Mouse (Mus musculus) MEL (cell line): Measurements from ENCODE around the gene Fhl3. TPM values are rescaled to one million over a fixed set of nuclear protein-coding genes. Genes with fewer than 3 reads are reported as not detected.
A peak's percentile ranks its signal among the peaks of the same experiment; 100 is the strongest.

Source experiments
- DNase-seq: peaks from one replicate; pipeline ENCODE4 v3.0.0; 2011; ENCODE audit warnings: low read depth, low spot score
- H3K27ac ChIP-seq: 2 replicates; pipeline ENCODE4 v1.5.1; 2012; ENCODE audit warnings: low read depth, mild to moderate bottlenecking, control low read depth, low read length, moderate library complexity; ENCODE audit not compliant: control insufficient read depth
- H3K27me3 ChIP-seq, 2 experiments: fragments of 150-350 bp in 1 of 2; sonication (generic) in 1 of 2; 2 replicates each; pipeline ENCODE4 v1.6.1; 2012; ENCODE audit warnings: low read length in 2 of 2, mild to moderate bottlenecking in 2 of 2, improper control_type of control experiment in 1 of 2, moderate library complexity in 1 of 2; ENCODE audit not compliant: insufficient read depth in 2 of 2, control insufficient read depth in 1 of 2
- H3K36me3 ChIP-seq, 2 experiments: 2 replicates each; pipeline ENCODE4 v1.6.1; 2012 to 2014; ENCODE audit warnings: low read length in 2 of 2, improper control_type of control experiment in 1 of 2, inconsistent platforms in 1 of 2, mild to moderate bottlenecking in 1 of 2; ENCODE audit not compliant: insufficient read depth in 2 of 2, control insufficient read depth in 1 of 2
- H3K4me1 ChIP-seq, 2 experiments: fragments of 150-350 bp in 1 of 2; sonication (generic) in 1 of 2; 2 replicates each; pipeline ENCODE4 v1.6.1; 2012; ENCODE audit warnings: low read length in 2 of 2, improper control_type of control experiment in 1 of 2, mild to moderate bottlenecking in 1 of 2; ENCODE audit not compliant: insufficient read depth in 2 of 2, control insufficient read depth in 1 of 2
- H3K4me3 ChIP-seq, 2 experiments: fragments of 150-350 bp in 1 of 2; sonication (generic) in 1 of 2; 2 replicates each; pipeline ENCODE4 v1.5.1; 2012; ENCODE audit warnings: low read depth in 2 of 2, low read length in 2 of 2, mild to moderate bottlenecking in 2 of 2, moderate library complexity in 2 of 2, control low read depth in 1 of 2, improper control_type of control experiment in 1 of 2; ENCODE audit not compliant: control insufficient read depth in 1 of 2, insufficient read depth in 1 of 2
- H3K79me2 ChIP-seq: 2 replicates; pipeline ENCODE4 v1.6.1; 2012; ENCODE audit warnings: mild to moderate bottlenecking, low read length, moderate library complexity; ENCODE audit not compliant: control insufficient read depth, poor library complexity, insufficient read depth
- H3K9ac ChIP-seq: 2 replicates; pipeline ENCODE4 v1.6.1; 2012; ENCODE audit warnings: low read depth, mild to moderate bottlenecking, control low read depth, low read length, moderate library complexity; ENCODE audit not compliant: control insufficient read depth, poor library complexity, severe bottlenecking
- H3K9me3 ChIP-seq: fragments of 150-350 bp; sonication (generic); replicated peaks from 2 replicates; pipeline ENCODE4 v1.6.1; 2012; ENCODE audit warnings: mild to moderate bottlenecking, low read length, improper control_type of control experiment, moderate library complexity; ENCODE audit not compliant: insufficient read depth
- BHLHE40 ChIP-seq: IDR thresholded peaks from 2 replicates; pipeline ENCODE4 v1.6.1; 2012; ENCODE audit warnings: low read depth, mild to moderate bottlenecking, inconsistent platforms, low read length, improper control_type of control experiment, borderline replicate concordance
- CHD2 ChIP-seq: IDR thresholded peaks from 2 replicates; pipeline ENCODE4 v1.6.1; 2011; ENCODE audit warnings: low read length, improper control_type of control experiment
- ETS1 ChIP-seq: IDR thresholded peaks from 2 replicates; pipeline ENCODE4 v1.6.1; 2012; ENCODE audit warnings: low read depth, mild to moderate bottlenecking, inconsistent platforms, low read length, improper control_type of control experiment, moderate library complexity
- GABPA ChIP-seq: IDR thresholded peaks from 2 replicates; pipeline ENCODE4 v1.6.1; 2012; ENCODE audit warnings: low read depth, mild to moderate bottlenecking, inconsistent platforms, low read length, improper control_type of control experiment, moderate library complexity
- MAFK ChIP-seq: IDR thresholded peaks from 2 replicates; pipeline ENCODE4 v1.6.1; 2011; ENCODE audit warnings: low read depth, mild to moderate bottlenecking, low read length, improper control_type of control experiment, borderline replicate concordance
- MAX ChIP-seq: IDR thresholded peaks from 2 replicates; pipeline ENCODE4 v1.6.1; 2011; ENCODE audit warnings: low read length, improper control_type of control experiment
- MAZ ChIP-seq: IDR thresholded peaks from 2 replicates; pipeline ENCODE4 v1.6.1; 2012; ENCODE audit warnings: low read depth, mild to moderate bottlenecking, inconsistent platforms, low read length, improper control_type of control experiment
- MEF2A ChIP-seq: IDR thresholded peaks from 2 replicates; pipeline ENCODE4 v1.6.1; 2014; ENCODE audit warnings: low read depth, mild to moderate bottlenecking, inconsistent platforms, low read length, improper control_type of control experiment; ENCODE audit not compliant: poor library complexity, insufficient replicate concordance, severe bottlenecking; ENCODE audit errors: extremely low read depth
- MYB ChIP-seq: IDR thresholded peaks from 2 replicates; pipeline ENCODE4 v1.6.1; 2011; ENCODE audit warnings: mild to moderate bottlenecking, low read depth, low read length, improper control_type of control experiment
- NELFE ChIP-seq: IDR thresholded peaks from 2 replicates; pipeline ENCODE4 v1.6.1; 2011; ENCODE audit warnings: low read depth, low read length, improper control_type of control experiment
- NRF1 ChIP-seq: IDR thresholded peaks from 2 replicates; pipeline ENCODE4 v1.6.1; 2014; ENCODE audit warnings: low read depth, mild to moderate bottlenecking, inconsistent platforms, low read length, improper control_type of control experiment, moderate library complexity; ENCODE audit not compliant: poor library complexity, insufficient read depth, severe bottlenecking
- POLR2A ChIP-seq, 2 experiments: IDR thresholded peaks; 2 replicates each; pipeline ENCODE4 v1.6.1; 2011 to 2012; ENCODE audit warnings: low read length in 2 of 2, mild to moderate bottlenecking in 2 of 2, control low read depth in 1 of 2, improper control_type of control experiment in 1 of 2, low read depth in 1 of 2, moderate library complexity in 1 of 2; ENCODE audit not compliant: control insufficient read depth in 1 of 2, insufficient read depth in 1 of 2, poor library complexity in 1 of 2
- POLR2AphosphoS5 ChIP-seq: IDR thresholded peaks from 2 replicates; pipeline ENCODE4 v1.6.1; 2012; ENCODE audit warnings: low read depth, borderline replicate concordance, mild to moderate bottlenecking, inconsistent platforms, low read length, moderate library complexity, mixed read lengths
- RAD21 ChIP-seq: IDR thresholded peaks from 2 replicates; pipeline ENCODE4 v1.6.1; 2011; ENCODE audit warnings: mild to moderate bottlenecking, low read depth, low read length, improper control_type of control experiment
- RCOR1 ChIP-seq: IDR thresholded peaks from 2 replicates; pipeline ENCODE4 v1.6.1; 2012; ENCODE audit warnings: low read depth, mild to moderate bottlenecking, inconsistent platforms, low read length, improper control_type of control experiment
- SIN3A ChIP-seq: IDR thresholded peaks from 2 replicates; pipeline ENCODE4 v1.6.1; 2012; ENCODE audit warnings: low read length, improper control_type of control experiment, inconsistent platforms
- SMC3 ChIP-seq: IDR thresholded peaks from 2 replicates; pipeline ENCODE4 v1.6.1; 2011; ENCODE audit warnings: low read depth, low read length, improper control_type of control experiment
- TBP ChIP-seq: IDR thresholded peaks from 2 replicates; pipeline ENCODE4 v1.8.0; 2011; ENCODE audit warnings: low read depth, low read length, improper control_type of control experiment
- TCF12 ChIP-seq: IDR thresholded peaks from 2 replicates; pipeline ENCODE4 v1.6.1; 2014; ENCODE audit warnings: low read depth, mild to moderate bottlenecking, inconsistent platforms, low read length, improper control_type of control experiment, moderate library complexity
- USF1 ChIP-seq: IDR thresholded peaks from 2 replicates; pipeline ENCODE4 v1.6.1; 2014; ENCODE audit warnings: low read depth, mild to moderate bottlenecking, inconsistent platforms, low read length, improper control_type of control experiment, moderate library complexity
- USF2 ChIP-seq, 2 experiments: IDR thresholded peaks; 2 replicates each; pipeline ENCODE4 v1.6.1; 2011 to 2012; ENCODE audit warnings: improper control_type of control experiment in 2 of 2, low read length in 2 of 2, borderline replicate concordance in 1 of 2, inconsistent platforms in 1 of 2, low read depth in 1 of 2, mild to moderate bottlenecking in 1 of 2; ENCODE audit not compliant: insufficient read depth in 1 of 2
- ZC3H11A ChIP-seq: IDR thresholded peaks from 2 replicates; pipeline ENCODE4 v1.6.1; 2012; ENCODE audit warnings: low read depth, mild to moderate bottlenecking, inconsistent platforms, low read length, improper control_type of control experiment
- ZMIZ1 ChIP-seq: IDR thresholded peaks from 2 replicates; pipeline ENCODE4 v1.6.1; 2012; ENCODE audit warnings: low read depth, mild to moderate bottlenecking, inconsistent platforms, low read length, improper control_type of control experiment, moderate library complexity
- ZNF384 ChIP-seq: IDR thresholded peaks from 2 replicates; pipeline ENCODE4 v1.6.1; 2012; ENCODE audit warnings: low read depth, mild to moderate bottlenecking, inconsistent platforms, low read length, improper control_type of control experiment
- polyA plus RNA-seq, 2 experiments: library from polyadenylated mRNA; stranded (reverse) in 1 of 2; unstranded in 1 of 2; fragments of >175 nt in 1 of 2; fragments of >200 nt in 1 of 2; gene quantifications; 2 replicates each; pipeline versions ENCODE4 v1.2.1 to v1.2.4; 2012; ENCODE audit warnings: low replicate concordance in 2 of 2, low read depth in 1 of 2; ENCODE audit not compliant: insufficient read length in 2 of 2, insufficient read depth in 1 of 2, missing spikeins in 1 of 2
- total RNA-seq: library from RNA; depleted of rRNA; stranded (reverse); fragments of 300-350 nt; gene quantifications from 2 replicates; pipeline ENCODE4 v1.2.3, GENCODE M21; 2012; rRNA removed

Gene Fhl3
- total RNA-seq = 5.6 TPM in 2 replicates
- 10 to 100 TPM in 1 of 2 experiments, not detected in 1; 13.8 TPM for polyA plus RNA-seq

- peak; percentile 84 for DNase-seq
- H3K79me2 ChIP-seq = peaks cover 10% of the 10 kb centered on the region
- H3K9ac ChIP-seq = peak within 1 kb of the TSS; percentile 77
- H3K36me3 ChIP-seq = peaks cover 0 to 31% of the 10 kb centered on the region in 2 experiments; a peak in 2 of 4 replicates
- no peaks in the 10 kb centered on the region for H3K27me3 ChIP-seq
- peak within 1 kb of the TSS; percentile 71 to 90 for H3K4me3 ChIP-seq
- H3K4me1 ChIP-seq = peaks cover 11 to 39% of the 10 kb centered on the region in 2 experiments
- no peaks in the 10 kb centered on the region for H3K9me3 ChIP-seq
- TF ChIP-seq MAZ (no peak), POLR2A (IDR thresholded peaks at IDR 0.05; ENCODE audit: control insufficient read depth in 1 of 2, insufficient read depth in 1 of 2, low read depth in 1 of 2, low read length in 2 of 2, poor library complexity in 1 of 2) (peak; percentile 35 to 59; a peak in 1 of 4 replicates), SIN3A (peak; percentile 10), NELFE (peak; percentile 66), NRF1 (no peak), TBP (no peak), ZMIZ1 (peak; percentile 59; the same call in 1 of the 2 replicates), SMC3 (no peak), MAFK (no peak), ETS1 (no peak), ZNF384 (peak; percentile 93)
- H3K27ac ChIP-seq = peak within 1 kb of the TSS; percentile 61
These were observed at the start of gene Fhl3 for GRCm38 (mm10) chr4:124700248-124700971. Fhl3 (plus strand) TSS chr4:124700701.

- Histone ChIP-seq H3K79me2 (no peaks in the 10 kb centered on the region), H3K4me1 (no peaks in the 10 kb centered on the region), H3K9me3 (no peaks in the 10 kb centered on the region), H3K4me3 (no peak overlapping the region), H3K9ac (no peak overlapping the region), H3K27ac (no peak overlapping the region), H3K27me3 (no peaks in the 10 kb centered on the region; a peak in 1 of 4 replicates), H3K36me3 (no peaks in the 10 kb centered on the region)
- no peak for TF ChIP-seq BHLHE40
- TF ChIP-seq MYB = no peak
- no peak for TF ChIP-seq NRF1
- no peak for TF ChIP-seq SIN3A
- DNase-seq = no peak
These were observed 47.6 kb upstream of the Fhl3 start for GRCm38 (mm10) chr4:124652886-124653285.

- H3K9ac ChIP-seq = no peak within 1 kb of the TSS
- H3K27me3 ChIP-seq = no peaks in the 10 kb centered on the region; a peak in 1 of 4 replicates
- H3K36me3 ChIP-seq = no peaks in the 10 kb centered on the region
- H3K4me1 ChIP-seq = no peaks in the 10 kb centered on the region
- H3K79me2 ChIP-seq = no peaks in the 10 kb centered on the region
- no peak within 1 kb of the TSS for H3K27ac ChIP-seq
- no peak within 1 kb of the TSS for H3K4me3 ChIP-seq
- H3K9me3 ChIP-seq = no peaks in the 10 kb centered on the region
- no peak for DNase-seq
- no peak for TF ChIP-seq USF1
- no peak for TF ChIP-seq TCF12
- TF ChIP-seq MEF2A = no peak
- no peak for TF ChIP-seq ZC3H11A
- TF ChIP-seq RCOR1 = no peak
- no peak for TF ChIP-seq USF2 (IDR thresholded peaks at IDR 0.05; ENCODE audit: borderline replicate concordance in 1 of 2, insufficient read depth in 1 of 2, low read depth in 1 of 2, low read length in 2 of 2)
- no peak for TF ChIP-seq GABPA
- no peak for TF ChIP-seq POLR2AphosphoS5
- TF ChIP-seq MAX = no peak
- no peak for TF ChIP-seq CHD2
- TF ChIP-seq RAD21 = no peak
- TF ChIP-seq BHLHE40 = no peak
These were observed 44.0 kb upstream of the Fhl3 start, which contains the start of gene Pou3f1 for GRCm38 (mm10) chr4:124656518-124656853. Pou3f1 (plus strand) TSS chr4:124656807.
